Mouse (Mus musculus) hindbrain, embryonic 16.5 days (tissue): ENCODE results near the gene Mysm1. TPM values are rescaled to one million over a fixed set of nuclear protein-coding genes. Genes with fewer than 3 reads are reported as not detected.
A peak's percentile ranks its signal among the peaks of the same experiment; 100 is the strongest.

ENCODE experiments used
- ATAC-seq: fragments of 200-750 bp; cut with Nextera tagmentation; 2 replicates; pipeline ENCODE4 v1.8.0; 2017; ENCODE audit warnings: moderate TSS enrichment, moderate library complexity
- H3K27ac ChIP-seq: fragments of 300-500 bp; sonication (generic); 2 replicates; pipeline ENCODE4 v1.5.1; 2014; ENCODE audit warnings: low read depth, mild to moderate bottlenecking, control low read depth, low read length, moderate library complexity
- H3K27me3 ChIP-seq: fragments of 300-500 bp; sonication (generic); replicated peaks from 2 replicates; pipeline ENCODE4 v1.6.1; 2014; ENCODE audit warnings: low read length; ENCODE audit not compliant: control insufficient read depth, insufficient read depth
- H3K36me3 ChIP-seq: fragments of 300-500 bp; sonication (generic); 2 replicates; pipeline ENCODE4 v1.6.1; 2014; ENCODE audit warnings: mild to moderate bottlenecking, low read length, moderate library complexity, mixed read lengths; ENCODE audit not compliant: control insufficient read depth, insufficient read depth
- H3K4me1 ChIP-seq: fragments of 300-500 bp; sonication (generic); 2 replicates; pipeline ENCODE4 v1.6.1; 2014; ENCODE audit warnings: low read depth, low read length; ENCODE audit not compliant: control insufficient read depth, insufficient read depth
- H3K4me2 ChIP-seq: fragments of 300-500 bp; sonication (generic); 2 replicates; pipeline ENCODE4 v1.6.1; 2014; ENCODE audit warnings: mild to moderate bottlenecking, low read length, control low read depth, moderate library complexity
- H3K4me3 ChIP-seq: fragments of 300-500 bp; sonication (generic); 2 replicates; pipeline ENCODE4 v1.5.1; 2014; ENCODE audit warnings: mild to moderate bottlenecking, low read length, control low read depth, moderate library complexity
- H3K9ac ChIP-seq: fragments of 300-500 bp; sonication (generic); 2 replicates; pipeline ENCODE4 v1.6.1; 2014; ENCODE audit warnings: low read depth, mild to moderate bottlenecking, control low read depth, low read length, moderate library complexity
- H3K9me3 ChIP-seq: fragments of 300-500 bp; sonication (generic); 2 replicates; pipeline ENCODE4 v1.6.1; 2014; ENCODE audit warnings: mild to moderate bottlenecking, low read length, moderate library complexity; ENCODE audit not compliant: control insufficient read depth
- WGBS: fragments of 180-500 bp; shearing (Covaris S2); extraction: QIAGEN DNeasy Blood & Tissue Kit; methylation state at CpG from one replicate; pipeline ENCODE4 v1.1.7; 2014; 5-methylcytosine and 5-hydroxymethylcytosine counted together
- polyA plus RNA-seq: library from polyadenylated mRNA; unstranded; fragments of >200 nt; fragmentation: Nextera tagmentation; extraction: Ambion mirVana; gene quantifications from 2 replicates; pipeline ENCODE4 v1.2.1, GENCODE M21; 2015

The Mysm1 gene
- polyA plus RNA-seq, 1 experiment from 2014 or later = 22.4 TPM

DNA sequence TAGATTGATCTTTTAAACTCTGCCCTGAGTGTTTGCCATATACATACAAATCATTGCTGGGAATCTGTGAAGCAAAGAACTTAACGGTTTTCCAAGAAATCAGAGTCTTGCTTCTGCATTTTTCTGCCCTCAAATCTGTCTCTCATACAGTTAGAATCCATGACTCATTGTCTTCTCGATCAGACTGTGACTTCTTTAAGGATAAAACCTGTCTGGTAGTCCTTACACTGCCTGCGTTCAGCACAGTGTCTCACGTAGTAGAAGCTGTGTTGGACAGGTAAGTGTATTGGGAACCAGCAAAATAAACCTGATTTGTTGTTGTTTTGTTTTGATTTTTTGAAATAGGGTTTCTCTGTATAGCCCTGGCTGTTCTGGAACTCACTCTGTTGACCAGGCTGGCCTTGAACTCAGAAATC lies 608 bp upstream of the Mysm1 start:
- H3K9ac ChIP-seq = peak overlapping the region; percentile 98

GRCm38 (mm10) chr4:94973321-94973720 lies 5.6 kb downstream of the Mysm1 start:
- Histone ChIP-seq H3K4me2 (no peak overlapping the region), H3K4me1 (peaks cover 12% of the 10 kb centered on the region), H3K4me3 (no peak overlapping the region), H3K27me3 (no peaks in the 10 kb centered on the region), H3K36me3 (peaks cover 8% of the 10 kb centered on the region; the same call in 1 of the 2 replicates), H3K27ac (no peak overlapping the region), H3K9ac (no peak overlapping the region), H3K9me3 (no peaks in the 10 kb centered on the region)
- ATAC-seq = no peak
- WGBS = 89% methylated on average over 2 of the region's 2 CpGs

More for the DNA sequence above, 608 bp upstream of the Mysm1 start:
- ATAC-seq = peak; percentile 9; the same call in 1 of the 2 replicates
- no peaks in the 10 kb centered on the region for H3K36me3 ChIP-seq
- peak overlapping the region; percentile 96 for H3K27ac ChIP-seq
- H3K9me3 ChIP-seq = no peaks in the 10 kb centered on the region
- 37% methylated on average over 4 of the region's 4 CpGs for WGBS
- peaks cover 12% of the 10 kb centered on the region for H3K4me1 ChIP-seq
- peak overlapping the region; percentile 88 for H3K4me3 ChIP-seq
- H3K27me3 ChIP-seq = no peaks in the 10 kb centered on the region
- H3K4me2 ChIP-seq = peak overlapping the region; percentile 51

- Histone ChIP-seq H3K9me3 (no peaks in the 10 kb centered on the region), H3K27ac (no peak overlapping the region)
Measured at GRCm38 (mm10) chr4:94952773-94953172, 26.1 kb downstream of the Mysm1 start.

GRCm38 (mm10) chr4:94941221-94941855 lies 37.6 kb downstream of the Mysm1 start:
- Histone ChIP-seq H3K27me3 (no peaks in the 10 kb centered on the region), H3K9ac (no peak overlapping the region), H3K36me3 (peaks cover 12% of the 10 kb centered on the region), H3K4me2 (no peak overlapping the region), H3K9me3 (no peaks in the 10 kb centered on the region), H3K27ac (no peak overlapping the region), H3K4me3 (no peak overlapping the region), H3K4me1 (no peaks in the 10 kb centered on the region)
- no peak for ATAC-seq
- 81% methylated on average over 11 of the region's 11 CpGs for WGBS

More at GRCm38 (mm10) chr4:94952773-94953172, 26.1 kb downstream of the Mysm1 start:
- WGBS = 90% methylated on average over 3 of the region's 3 CpGs
- Histone ChIP-seq H3K36me3 (peaks cover 21% of the 10 kb centered on the region), H3K4me3 (no peak overlapping the region), H3K4me2 (no peak overlapping the region), H3K4me1 (no peaks in the 10 kb centered on the region), H3K9ac (no peak overlapping the region), H3K27me3 (no peaks in the 10 kb centered on the region)
- ATAC-seq = no peak

DNA sequence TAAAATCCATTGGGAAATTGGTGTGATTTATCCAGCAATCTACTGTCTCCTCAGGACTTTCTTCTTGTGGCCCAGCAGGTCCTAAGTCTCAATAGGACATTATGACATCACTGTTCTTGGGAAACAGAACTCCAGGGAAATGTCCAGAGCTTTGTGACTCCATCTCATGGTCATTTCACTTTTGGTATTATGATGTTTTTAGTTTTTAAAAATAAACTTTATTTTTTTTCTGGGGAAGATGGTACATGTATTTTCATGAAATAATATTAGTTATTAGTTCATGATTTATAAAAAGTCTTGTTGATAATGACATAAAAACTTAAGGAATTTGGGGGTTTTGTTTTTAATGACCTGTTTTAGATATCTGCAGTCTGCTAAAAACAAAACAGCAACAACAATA lies 50.2 kb downstream of the Mysm1 start, which contains the start of gene Eqtn:
Gene Eqtn (minus strand): TSS at position 101 of the 400 bp plus-strand sequence.
- Histone ChIP-seq H3K9ac (no peak within 1 kb of the TSS), H3K36me3 (no peaks in the 10 kb centered on the region), H3K9me3 (no peaks in the 10 kb centered on the region), H3K27ac (no peak within 1 kb of the TSS), H3K4me2 (no peak within 1 kb of the TSS), H3K4me3 (no peak within 1 kb of the TSS), H3K4me1 (no peaks in the 10 kb centered on the region), H3K27me3 (no peaks in the 10 kb centered on the region)
- ATAC-seq = no peak

GRCm38 (mm10) chr4:94901780-94902179 lies 77.1 kb downstream of the Mysm1 start:
- no peak overlapping the region for H3K4me2 ChIP-seq
- no peak overlapping the region for H3K27ac ChIP-seq
- no peak overlapping the region for H3K4me3 ChIP-seq
- WGBS = 79% methylated on average over 3 of the region's 3 CpGs
- H3K9me3 ChIP-seq = no peaks in the 10 kb centered on the region
- no peaks in the 10 kb centered on the region for H3K36me3 ChIP-seq
- H3K4me1 ChIP-seq = no peaks in the 10 kb centered on the region
- ATAC-seq = no peak
- no peaks in the 10 kb centered on the region for H3K27me3 ChIP-seq
- H3K9ac ChIP-seq = no peak overlapping the region

DNA sequence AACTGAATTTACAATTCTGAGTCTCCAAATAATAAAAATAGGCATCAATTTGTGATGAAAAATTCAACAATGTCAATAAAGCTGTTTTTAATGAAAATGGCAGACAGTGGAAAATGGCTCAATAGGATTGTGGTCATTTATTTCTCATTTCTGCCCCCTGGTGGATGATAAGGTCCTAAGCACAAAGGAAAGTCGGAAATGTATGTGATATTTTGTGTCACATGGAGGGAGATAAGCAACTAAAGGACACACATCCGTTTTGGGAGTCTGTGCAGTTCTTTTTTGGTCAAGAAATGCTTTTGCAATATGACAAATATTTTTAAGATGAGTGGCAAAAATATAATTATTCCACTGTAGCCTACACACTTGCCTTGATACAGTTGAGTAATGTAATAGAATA lies 78.2 kb downstream of the Mysm1 start:
- 21% methylated on average over 2 of the region's 2 CpGs for WGBS
- Histone ChIP-seq H3K27ac (no peak overlapping the region), H3K27me3 (no peaks in the 10 kb centered on the region), H3K36me3 (no peaks in the 10 kb centered on the region), H3K9ac (no peak overlapping the region), H3K4me3 (no peak overlapping the region), H3K4me2 (no peak overlapping the region), H3K9me3 (no peaks in the 10 kb centered on the region), H3K4me1 (no peaks in the 10 kb centered on the region)
- no peak for ATAC-seq

Other genes with a start within 250 kb of the Mysm1 start
- 8.5 and 12.1 TPM in 2 replicates for gene Tek, start 239.8 kb downstream of the Mysm1 start, polyA plus RNA-seq
- gene Eqtn, start 50.3 kb downstream of the Mysm1 start, polyA plus RNA-seq = 0.15 and 0.19 TPM in 2 replicates
- 62.9 and 63.7 TPM in 2 replicates for gene Jun, start 73.1 kb upstream of the Mysm1 start, polyA plus RNA-seq